Mouse (Mus musculus) hindbrain, embryonic 14.5 days (tissue): ENCODE measurements around the gene Mctp2. TPM values are rescaled to one million over a fixed set of nuclear protein-coding genes. Genes with fewer than 3 reads are reported as not detected.

ENCODE experiments used
- ATAC-seq: fragments of 200-750 bp; cut with Nextera tagmentation; 2 replicates; pipeline ENCODE4 v1.8.0; 2017; ENCODE audit warnings: moderate number of reproducible peaks, mild to moderate bottlenecking, moderate TSS enrichment, moderate library complexity; ENCODE audit not compliant: low FRiP score
- DNase-seq: peaks from one replicate; pipeline ENCODE4 v3.0.0-alpha.2; 2015; ENCODE audit warnings: low spot score
- H3K27ac ChIP-seq: fragments of 300-500 bp; sonication (generic); 2 replicates; pipeline ENCODE4 v1.5.1; 2014; ENCODE audit warnings: mild to moderate bottlenecking, moderate library complexity
- H3K27me3 ChIP-seq: fragments of 300-500 bp; sonication (generic); 2 replicates; pipeline ENCODE4 v1.6.1; 2014; ENCODE audit warnings: mild to moderate bottlenecking, low read length, mixed read lengths; ENCODE audit not compliant: control insufficient read depth, insufficient read depth
- H3K36me3 ChIP-seq: fragments of 300-500 bp; sonication (generic); replicated peaks from 2 replicates; pipeline ENCODE4 v1.6.1; 2014; ENCODE audit not compliant: control insufficient read depth, insufficient read depth
- H3K4me1 ChIP-seq: fragments of 300-500 bp; sonication (generic); replicated peaks from 2 replicates; pipeline ENCODE4 v1.6.1; 2014; ENCODE audit warnings: antibody characterized with exemption, low read length, mixed read lengths; ENCODE audit not compliant: control insufficient read depth, insufficient read depth
- H3K4me2 ChIP-seq: fragments of 300-500 bp; sonication (generic); replicated peaks from 2 replicates; pipeline ENCODE4 v1.6.1; 2014; ENCODE audit warnings: mild to moderate bottlenecking, moderate library complexity
- H3K4me3 ChIP-seq: fragments of 300-500 bp; sonication (generic); replicated peaks from 2 replicates; pipeline ENCODE4 v1.5.1; 2014; ENCODE audit warnings: mild to moderate bottlenecking, low read length
- H3K9ac ChIP-seq: fragments of 300-500 bp; sonication (generic); 2 replicates; pipeline ENCODE4 v1.6.1; 2014
- H3K9me3 ChIP-seq: fragments of 300-500 bp; sonication (generic); 2 replicates; pipeline ENCODE4 v1.6.1; 2016; ENCODE audit warnings: low read length; ENCODE audit not compliant: control insufficient read depth
- WGBS: fragments of 180-500 bp; shearing (Covaris S2); extraction: QIAGEN DNeasy Blood & Tissue Kit; methylation state at CpG from one replicate; pipeline ENCODE4 v1.1.7; 2014; 5-methylcytosine and 5-hydroxymethylcytosine counted together
- polyA plus RNA-seq: library from polyadenylated mRNA; unstranded; fragments of >200 nt; fragmentation: Nextera tagmentation; extraction: Ambion mirVana; gene quantifications from 2 replicates; pipeline ENCODE4 v1.2.1, GENCODE M21; 2014

Mctp2 gene
- polyA plus RNA-seq: 0.74 and 0.97 TPM in 2 replicates

- DNase-seq (no peak), ATAC-seq (peak; percentile 37; the same call in 1 of the 2 replicates)
- under 1% methylated on average over 28 of the region's 28 CpGs for WGBS
- H3K27ac ChIP-seq: no peak within 1 kb of the TSS
- peak within 1 kb of the TSS; percentile 35 for H3K4me3 ChIP-seq
- no peaks in the 10 kb centered on the region for H3K36me3 ChIP-seq
- peaks cover 14% of the 10 kb centered on the region; the same call in 1 of the 2 replicates for H3K4me1 ChIP-seq
- H3K9me3 ChIP-seq: no peaks in the 10 kb centered on the region
- H3K4me2 ChIP-seq: peak within 1 kb of the TSS; percentile 71
- peak within 1 kb of the TSS; percentile 6 for H3K9ac ChIP-seq
- peaks cover 31% of the 10 kb centered on the region for H3K27me3 ChIP-seq
Measured at GRCm38 (mm10) chr7:72306382-72306841, at the start of gene Mctp2. Mctp2 (minus strand) TSS chr7:72306608.

- H3K9me3 ChIP-seq: no peaks in the 10 kb centered on the region
- H3K4me3 ChIP-seq: no peak overlapping the region
- no peak overlapping the region for H3K27ac ChIP-seq
- DNase-seq: no peak
- H3K36me3 ChIP-seq: no peaks in the 10 kb centered on the region
- ATAC-seq: no peak
- H3K4me2 ChIP-seq: no peak overlapping the region
- H3K4me1 ChIP-seq: no peaks in the 10 kb centered on the region
- no peaks in the 10 kb centered on the region for H3K27me3 ChIP-seq
- H3K9ac ChIP-seq: no peak overlapping the region
Measured at GRCm38 (mm10) chr7:72345901-72346300, 39.5 kb upstream of the Mctp2 start.

- 82% methylated on average over 2 of the region's 2 CpGs for WGBS
- ATAC-seq: no peak
Measured at GRCm38 (mm10) chr7:72343751-72344150, 37.3 kb upstream of the Mctp2 start.

GRCm38 (mm10) chr7:72342822-72343221, 36.4 kb upstream of the Mctp2 start:
- no peak overlapping the region for H3K4me2 ChIP-seq
- H3K36me3 ChIP-seq: no peaks in the 10 kb centered on the region
- no peak for DNase-seq
- no peak for ATAC-seq
- H3K9me3 ChIP-seq: no peaks in the 10 kb centered on the region
- H3K27me3 ChIP-seq: no peaks in the 10 kb centered on the region
- WGBS: 77% methylated on average over 2 of the region's 2 CpGs
- no peak overlapping the region for H3K27ac ChIP-seq
- H3K4me1 ChIP-seq: no peaks in the 10 kb centered on the region
- no peak overlapping the region for H3K4me3 ChIP-seq
- no peak overlapping the region for H3K9ac ChIP-seq

More at GRCm38 (mm10) chr7:72343751-72344150, 37.3 kb upstream of the Mctp2 start:
- H3K4me3 ChIP-seq: no peak overlapping the region
- H3K9me3 ChIP-seq: no peaks in the 10 kb centered on the region
- no peaks in the 10 kb centered on the region for H3K36me3 ChIP-seq
- no peak overlapping the region for H3K9ac ChIP-seq
- no peak for DNase-seq
- H3K4me2 ChIP-seq: no peak overlapping the region
- no peaks in the 10 kb centered on the region for H3K4me1 ChIP-seq
- H3K27ac ChIP-seq: no peak overlapping the region
- H3K27me3 ChIP-seq: no peaks in the 10 kb centered on the region

- Histone ChIP-seq H3K27me3 (no peaks in the 10 kb centered on the region), H3K4me1 (no peaks in the 10 kb centered on the region), H3K36me3 (no peaks in the 10 kb centered on the region), H3K4me3 (no peak overlapping the region), H3K27ac (no peak overlapping the region), H3K9ac (no peak overlapping the region), H3K4me2 (no peak overlapping the region), H3K9me3 (no peaks in the 10 kb centered on the region)
- 78% methylated on average over 5 of the region's 5 CpGs for WGBS
- DNase-seq (no peak), ATAC-seq (no peak)
Measured at GRCm38 (mm10) chr7:72325961-72326360, 19.6 kb upstream of the Mctp2 start.

- DNase-seq (no peak), ATAC-seq (no peak)
- Histone ChIP-seq H3K27ac (no peak overlapping the region), H3K27me3 (no peaks in the 10 kb centered on the region), H3K9me3 (no peaks in the 10 kb centered on the region), H3K9ac (no peak overlapping the region), H3K4me3 (no peak overlapping the region), H3K4me1 (no peaks in the 10 kb centered on the region), H3K4me2 (no peak overlapping the region), H3K36me3 (no peaks in the 10 kb centered on the region)
- WGBS: 78% methylated on average over 4 of the region's 4 CpGs
Measured at GRCm38 (mm10) chr7:72320906-72321305, 14.5 kb upstream of the Mctp2 start.

- no peaks in the 10 kb centered on the region for H3K4me1 ChIP-seq
- no peaks in the 10 kb centered on the region for H3K9me3 ChIP-seq
- H3K4me2 ChIP-seq: no peak overlapping the region
- ATAC-seq: no peak
- H3K36me3 ChIP-seq: no peaks in the 10 kb centered on the region
- no peak overlapping the region for H3K9ac ChIP-seq
- WGBS: 89% methylated on average over 4 of the region's 4 CpGs
- no peak overlapping the region for H3K4me3 ChIP-seq
- H3K27me3 ChIP-seq: no peaks in the 10 kb centered on the region
- no peak for DNase-seq
- no peak overlapping the region for H3K27ac ChIP-seq
Measured at GRCm38 (mm10) chr7:72320441-72320840, 14.0 kb upstream of the Mctp2 start.

GRCm38 (mm10) chr7:72314395-72315060, 8.1 kb upstream of the Mctp2 start:
- no peaks in the 10 kb centered on the region for H3K4me1 ChIP-seq
- ATAC-seq: no peak
- H3K27me3 ChIP-seq: no peaks in the 10 kb centered on the region
- H3K36me3 ChIP-seq: no peaks in the 10 kb centered on the region
- no peak overlapping the region for H3K27ac ChIP-seq
- 0 out of 2 replicates have a peak, but pooled peaks cover 3% of the 10 kb centered on the region for H3K9me3 ChIP-seq
- DNase-seq: no peak
- no peak overlapping the region for H3K9ac ChIP-seq
- no peak overlapping the region for H3K4me3 ChIP-seq
- WGBS: 88% methylated on average over 9 of the region's 9 CpGs
- H3K4me2 ChIP-seq: no peak overlapping the region

GRCm38 (mm10) chr7:72313908-72314307, 7.5 kb upstream of the Mctp2 start:
- H3K36me3 ChIP-seq: no peaks in the 10 kb centered on the region
- no peak overlapping the region for H3K27ac ChIP-seq
- no peak overlapping the region for H3K4me3 ChIP-seq
- H3K9me3 ChIP-seq: 0 out of 2 replicates have a peak, but pooled peaks cover 3% of the 10 kb centered on the region
- H3K27me3 ChIP-seq: no peaks in the 10 kb centered on the region
- no peaks in the 10 kb centered on the region for H3K4me1 ChIP-seq
- DNase-seq (no peak), ATAC-seq (no peak)
- H3K4me2 ChIP-seq: no peak overlapping the region
- 68% methylated on average over 3 of the region's 3 CpGs for WGBS
- no peak overlapping the region for H3K9ac ChIP-seq
